Mouse (Mus musculus) c-Kit-negative CD71-positive TER-119-positive erythroid progenitor cells, embryonic 14.5 days (primary cell): ENCODE results near the gene Efcab12.

Experiments used
- DNase-seq: peaks from one replicate; pipeline ENCODE4 v3.0.0-alpha.2; 2013; ENCODE audit warnings: low read depth, low spot score

The Efcab12 gene

DNA sequence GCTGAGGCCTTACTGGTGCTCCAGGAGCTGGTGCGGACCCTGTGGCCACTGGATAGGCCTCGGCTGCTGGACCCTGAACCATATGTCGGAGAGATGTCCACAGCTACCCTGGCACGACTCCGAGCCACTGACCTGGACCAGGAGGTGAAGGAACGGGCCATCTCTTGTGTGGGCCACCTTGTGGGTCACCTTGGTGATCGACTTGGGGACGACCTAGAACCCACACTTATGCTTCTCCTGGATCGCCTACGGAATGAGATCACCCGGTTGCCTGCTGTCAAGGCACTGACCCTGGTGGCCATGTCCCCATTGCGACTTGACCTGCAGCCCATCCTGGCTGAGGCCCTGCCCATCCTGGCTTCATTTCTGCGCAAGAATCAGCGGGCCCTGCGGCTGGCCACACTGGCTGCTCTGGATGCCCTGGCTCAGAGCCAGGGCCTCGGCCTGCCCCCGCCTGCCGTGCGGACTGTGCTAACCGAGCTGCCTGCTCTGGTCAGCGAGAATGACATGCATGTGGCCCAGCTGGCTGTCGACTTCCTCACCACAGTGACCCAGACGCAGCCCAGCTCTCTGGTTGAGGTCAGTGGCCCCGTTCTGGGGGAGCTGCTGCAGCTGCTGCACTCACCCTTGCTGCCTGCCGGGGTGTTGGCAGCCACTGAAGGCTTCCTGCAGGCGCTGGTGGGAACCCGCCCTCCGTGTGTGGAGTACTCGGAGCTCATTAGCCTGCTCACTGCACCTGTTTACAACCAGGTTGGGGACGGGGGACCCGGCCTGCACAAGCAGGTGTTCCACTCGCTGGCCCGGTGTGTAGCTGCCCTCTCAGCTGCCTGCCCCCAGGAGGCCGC is 46.1 kb downstream of the Efcab12 start:
- no peak for DNase-seq

- DNase-seq: no peak
Observed at GRCm38 (mm10) chr6:115791016-115791415, 47.2 kb downstream of the Efcab12 start.

DNA sequence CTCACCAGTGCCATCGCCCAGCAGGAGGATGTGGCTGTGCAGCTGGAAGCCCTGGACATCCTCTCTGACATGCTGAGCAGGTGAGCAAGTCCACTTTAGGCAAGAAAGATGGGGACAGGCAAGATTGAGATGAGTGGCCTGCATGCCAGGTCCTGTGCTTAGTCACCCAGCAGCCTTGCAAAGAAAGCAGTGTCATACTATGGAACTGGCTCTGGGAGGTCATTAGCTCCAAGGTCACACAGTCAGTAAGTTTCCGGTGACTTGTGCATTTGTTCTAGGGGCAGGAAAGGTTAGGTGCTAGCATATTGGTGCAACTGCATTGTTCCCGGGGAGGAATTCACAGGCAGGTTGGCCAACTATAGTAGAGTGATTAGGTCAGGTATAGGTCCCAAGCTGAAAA is 55.4 kb downstream of the Efcab12 start:
- DNase-seq: no peak

DNA sequence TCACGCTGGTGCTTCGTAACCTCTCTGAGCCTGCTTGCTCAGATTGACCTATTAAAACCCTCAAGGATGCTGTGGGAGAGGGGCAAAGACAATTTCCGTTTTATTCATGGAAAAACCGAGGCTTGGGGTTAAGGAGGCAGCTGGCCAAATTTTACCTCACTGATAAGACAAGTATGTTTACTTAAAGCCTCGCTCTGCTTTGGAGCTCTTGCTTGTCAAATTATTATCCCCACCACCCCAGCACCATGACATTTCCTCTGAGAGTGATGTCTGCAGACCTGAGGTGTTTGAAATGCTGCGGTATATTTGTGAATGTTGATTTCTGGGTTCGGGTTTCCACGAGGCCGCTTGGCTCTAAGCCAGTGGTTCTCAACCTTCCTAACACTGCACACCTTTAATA is 61.8 kb downstream of the Efcab12 start:
- DNase-seq: no peak

- DNase-seq: no peak
Observed at GRCm38 (mm10) chr6:115775838-115776237, 62.4 kb downstream of the Efcab12 start.

- no peak for DNase-seq
Observed at GRCm38 (mm10) chr6:115774501-115774921, 63.7 kb downstream of the Efcab12 start, which contains the start of gene Cand2. Cand2 (plus strand) TSS chr6:115774538.

DNA sequence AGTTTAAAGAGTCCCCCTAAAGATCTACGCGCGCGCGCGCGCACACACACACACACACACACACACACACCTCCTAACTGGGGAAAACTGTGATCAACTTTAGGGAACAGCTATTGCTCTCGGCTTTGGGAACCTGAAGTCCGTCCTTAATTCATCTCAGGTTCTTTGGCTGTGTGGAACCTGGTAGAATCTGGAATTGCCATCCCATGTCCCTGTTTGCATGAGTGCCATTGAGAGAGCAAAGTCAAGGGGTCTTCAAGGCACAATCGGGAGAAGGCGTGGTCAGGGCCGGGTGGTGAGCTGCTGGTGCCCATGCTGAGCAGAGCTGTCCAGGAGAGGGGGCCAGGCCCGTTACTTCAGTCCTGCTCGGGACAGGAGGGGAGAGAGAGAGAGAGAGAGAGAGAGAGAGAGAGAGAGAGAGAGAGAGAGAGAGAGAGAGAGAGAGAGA is 64.2 kb downstream of the Efcab12 start:
- DNase-seq: no peak

- DNase-seq: no peak
Observed at GRCm38 (mm10) chr6:115772604-115773003, 65.6 kb downstream of the Efcab12 start.

DNA sequence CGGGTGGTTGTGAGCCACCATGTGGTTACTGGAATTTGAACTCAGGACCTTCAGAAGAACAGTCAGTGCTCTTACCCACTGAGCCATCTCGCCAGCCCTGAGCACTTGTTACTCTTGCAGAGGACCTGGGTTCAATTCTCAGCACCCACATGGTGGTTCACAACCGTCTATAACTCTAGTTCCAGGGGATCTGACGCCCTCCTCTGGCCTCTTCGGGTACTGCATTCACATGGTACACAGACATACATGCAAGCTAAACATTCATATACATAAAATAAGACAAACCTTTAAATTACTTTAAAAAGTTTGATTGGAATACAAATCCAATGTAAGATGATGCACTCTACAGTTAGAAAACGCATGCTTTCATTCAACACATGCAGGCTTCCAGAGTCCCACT is 66.0 kb downstream of the Efcab12 start:
- no peak for DNase-seq

GRCm38 (mm10) chr6:115770852-115771251 is 67.4 kb downstream of the Efcab12 start:
- DNase-seq: no peak

DNA sequence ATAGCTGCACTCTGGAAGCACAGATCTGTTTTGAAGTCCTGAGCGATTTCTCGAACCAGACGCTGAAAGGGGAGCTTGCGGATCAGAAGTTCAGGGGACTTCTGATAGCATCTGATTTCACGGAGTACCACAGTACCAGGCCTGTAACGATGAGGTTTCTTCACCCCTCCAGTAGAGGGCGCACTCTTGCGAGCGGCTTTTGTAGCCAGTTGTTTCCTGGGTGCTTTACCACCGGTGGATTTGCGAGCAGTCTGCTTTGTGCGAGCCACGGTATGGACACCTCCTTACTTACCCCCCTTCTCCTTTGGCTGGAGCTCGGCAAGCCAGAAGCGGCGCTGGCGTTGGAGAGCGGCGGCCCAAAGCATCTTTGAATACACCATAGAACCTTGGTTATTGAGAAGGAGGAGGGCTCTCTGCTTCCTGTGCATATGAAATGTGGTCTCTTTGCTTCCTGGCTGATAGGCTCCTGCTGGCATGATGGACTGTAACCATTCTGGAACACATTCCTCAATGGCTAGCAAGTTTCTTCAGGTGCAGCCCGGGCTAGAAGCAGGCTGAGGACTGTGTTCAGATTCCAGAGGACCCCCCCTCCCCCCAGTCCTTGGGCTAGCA is 68.0 kb downstream of the Efcab12 start:
- no peak for DNase-seq

GRCm38 (mm10) chr6:115768207-115768606 is 70.0 kb downstream of the Efcab12 start:
- DNase-seq: no peak

GRCm38 (mm10) chr6:115767357-115767756 is 70.9 kb downstream of the Efcab12 start:
- no peak for DNase-seq

- DNase-seq: no peak
Observed at GRCm38 (mm10) chr6:115764179-115764578, 74.0 kb downstream of the Efcab12 start.

- no peak for DNase-seq
Observed at GRCm38 (mm10) chr6:115761995-115762756, 76.0 kb downstream of the Efcab12 start, which contains the start of gene Tmem40. Tmem40 (minus strand) TSS chr6:115762410.

DNA sequence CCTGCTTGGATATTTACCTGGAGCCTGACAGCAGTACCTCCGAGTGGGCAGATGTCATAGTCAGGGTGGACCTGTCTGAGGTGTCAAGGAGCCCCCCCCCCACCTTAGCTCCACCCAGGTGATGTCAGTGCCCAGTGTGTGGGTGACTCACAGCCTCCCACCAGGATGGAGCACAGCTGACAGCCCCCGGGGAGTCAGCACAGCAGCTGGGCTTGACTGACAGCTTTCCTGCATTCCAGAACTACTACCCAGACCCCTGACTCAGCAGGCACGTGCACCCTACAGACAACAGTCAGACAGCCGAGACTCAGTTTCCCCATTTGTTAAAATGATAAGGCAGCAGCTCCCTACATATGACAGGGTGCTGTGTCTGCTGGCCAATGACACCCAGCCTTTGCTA is 77.2 kb downstream of the Efcab12 start:
- DNase-seq: no peak
